Comparison of ENCODE assay signal across 26 mouse cellular contexts in the genomic region with DNA sequence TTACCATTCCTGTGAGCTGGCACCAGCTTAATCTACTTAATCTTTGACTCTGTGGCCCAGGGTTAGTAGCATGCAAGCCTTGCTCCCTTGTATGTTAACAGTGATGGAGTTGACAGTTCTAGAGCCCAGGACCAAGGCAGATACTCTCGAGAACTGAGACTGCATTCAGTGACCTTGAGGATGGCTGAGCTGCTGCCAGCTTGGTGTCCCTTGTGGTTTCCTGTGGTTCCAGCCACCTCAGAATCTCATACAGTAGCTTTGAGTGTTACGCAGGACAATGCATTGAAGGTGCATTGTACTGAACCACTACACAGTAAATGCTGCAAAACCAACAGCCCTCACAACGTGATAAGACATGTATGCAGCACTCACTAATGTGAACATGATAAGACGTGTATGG.
DNase-seq lines count a peak whose midpoint lies in the region; ATAC-seq and TF ChIP-seq lines count a peak whose summit lies in the region.
"Had no signal": no experiment of that assay in that cellular context is flagged by ENCODE, and none has a peak within 500 bp of the region (broad histone marks: within the 10 kb centered on the region; RNA-seq: fewer than 3 reads in every experiment).

No protein-coding gene starts in this region.

- H3K36me3 ChIP-seq in heart, embryonic 12.5 days: no peaks in the 10 kb centered on the region
- H3K36me3 ChIP-seq in heart, adult 2 months (ENCODE audit: control insufficient read depth, insufficient read depth, low read length): no peaks in the 10 kb centered on the region
- no peaks in the 10 kb centered on the region for H3K36me3 ChIP-seq in heart, embryonic 16.5 days (ENCODE audit: control insufficient read depth, insufficient read depth)
- H3K36me3 ChIP-seq in hindbrain, embryonic 13.5 days: no peaks in the 10 kb centered on the region
- H3K36me3 ChIP-seq: forebrain, embryonic 10.5 days; G1E; hindbrain, embryonic 12.5 days; intestine, embryonic 15.5 days had no signal

- no peak for TF ChIP-seq POLR2A in heart, adult 2 months (IDR thresholded peaks at IDR 0.05; ENCODE audit: insufficient read depth, low read depth, low read length)
- TF ChIP-seq POLR2A in cerebellum, adult 2 months (IDR thresholded peaks at IDR 0.05; ENCODE audit: borderline replicate concordance, insufficient read depth, low read length): no peak

- DNase-seq in heart, adult 2 months: no peak
- no peak for DNase-seq in heart, postnatal 10 days
- peak; percentile 90 for DNase-seq in 416B (ENCODE audit: low read depth)
- DNase-seq in cerebellum, adult 2 months: no peak
- DNase-seq: adrenal gland, adult 2 months; adrenal gland, postnatal 14 days; cerebellum, adult 11 months; cerebellum, adult 8-10 months; cerebellum, postnatal 10 days; cerebellum, postnatal 36 days; gastrocnemius, postnatal 10 days; gastrocnemius, postnatal 36 days; heart, postnatal 14 days; kidney, adult 11 months had no signal

- no peak overlapping the region for H3K4me2 ChIP-seq in heart, embryonic 12.5 days
- H3K4me2 ChIP-seq in heart, embryonic 16.5 days (ENCODE audit: low read depth, low read length): no peak overlapping the region
- H3K4me2 ChIP-seq in hindbrain, embryonic 13.5 days: no peak overlapping the region
- H3K4me2 ChIP-seq: forebrain, embryonic 13.5 days; hindbrain, embryonic 12.5 days; intestine, embryonic 15.5 days had no signal

- no peak overlapping the region for H3K4me3 ChIP-seq in heart, embryonic 12.5 days
- no peak overlapping the region for H3K4me3 ChIP-seq in heart, adult 2 months
- no peak overlapping the region for H3K4me3 ChIP-seq in heart, embryonic 16.5 days (ENCODE audit: low read length)
- H3K4me3 ChIP-seq in hindbrain, embryonic 13.5 days: no peak overlapping the region
- H3K4me3 ChIP-seq in cerebellum, adult 2 months (replicated peaks; ENCODE audit: insufficient read depth, low read depth, low read length): no peak overlapping the region
- H3K4me3 ChIP-seq: forebrain, embryonic 10.5 days; forebrain, embryonic 13.5 days; hindbrain, embryonic 12.5 days; intestine, embryonic 15.5 days had no signal

- no peak for TF ChIP-seq CTCF in heart, adult 2 months (IDR thresholded peaks at IDR 0.05)
- TF ChIP-seq CTCF in cerebellum, adult 2 months (IDR thresholded peaks at IDR 0.05; ENCODE audit: borderline replicate concordance, insufficient read depth, low read depth, low read length): no peak

- no peaks in the 10 kb centered on the region for H3K9me3 ChIP-seq in heart, embryonic 12.5 days (replicated peaks)
- H3K9me3 ChIP-seq in heart, embryonic 16.5 days (replicated peaks; ENCODE audit: control insufficient read depth, low read length): no peaks in the 10 kb centered on the region
- no peaks in the 10 kb centered on the region for H3K9me3 ChIP-seq in hindbrain, embryonic 13.5 days
- H3K9me3 ChIP-seq: forebrain, embryonic 13.5 days; hindbrain, embryonic 12.5 days; intestine, embryonic 15.5 days had no signal

- no peaks in the 10 kb centered on the region for H3K79me2 ChIP-seq in heart, adult 2 months (replicated peaks; ENCODE audit: control insufficient read depth, insufficient read depth, low read length)

- no peak overlapping the region for H3K9ac ChIP-seq in heart, embryonic 12.5 days
- no peak overlapping the region for H3K9ac ChIP-seq in heart, adult 2 months (ENCODE audit: low read depth, low read length)
- H3K9ac ChIP-seq in heart, embryonic 16.5 days (ENCODE audit: low read length): no peak overlapping the region
- H3K9ac ChIP-seq in hindbrain, embryonic 13.5 days: no peak overlapping the region
- H3K9ac ChIP-seq: forebrain, embryonic 13.5 days; hindbrain, embryonic 12.5 days; intestine, embryonic 15.5 days had no signal

- intact Hi-C loops in heart, adult 2 months (cut with DNase I): no loop called here
- intact Hi-C loops in heart, postnatal 10 days (cut with DNase I): no loop called here

- ATAC-seq in heart, embryonic 12.5 days (ENCODE audit: insufficient number of reproducible peaks, low FRiP score): no peak
- ATAC-seq in heart, embryonic 16.5 days (replicated peaks; ENCODE audit: extremely low read depth, insufficient read depth, low FRiP score): peak; percentile 52; the same call in 1 of the 2 replicates
- 0 out of 2 replicates have a peak, but pooled peaks have one; percentile 23 for ATAC-seq in megakaryocyte progenitor cell, adult 5-6 weeks (replicated peaks; ENCODE audit: poor library complexity)
- ATAC-seq in hindbrain, embryonic 13.5 days (ENCODE audit: low FRiP score): no peak
- ATAC-seq: forebrain, embryonic 13.5 days; forebrain, embryonic 16.5 days; hindbrain, embryonic 16.5 days; intestine, embryonic 15.5 days had no signal

- peaks cover 23% of the 10 kb centered on the region for H3K4me1 ChIP-seq in heart, embryonic 12.5 days (replicated peaks)
- no peaks in the 10 kb centered on the region for H3K4me1 ChIP-seq in heart, adult 2 months (ENCODE audit: control insufficient read depth, insufficient read depth, low read length)
- H3K4me1 ChIP-seq in heart, embryonic 16.5 days (ENCODE audit: control insufficient read depth, insufficient read depth, low read length): peaks cover 14% of the 10 kb centered on the region
- H3K4me1 ChIP-seq in hindbrain, embryonic 13.5 days (replicated peaks): peaks cover 5% of the 10 kb centered on the region; the same call in 1 of the 2 replicates
- peaks cover 3% of the 10 kb centered on the region for H3K4me1 ChIP-seq in cerebellum, adult 2 months (ENCODE audit: control insufficient read depth, insufficient read depth, low read length)
- H3K4me1 ChIP-seq: forebrain, embryonic 13.5 days; hindbrain, embryonic 12.5 days had no signal

- H3K27me3 ChIP-seq in heart, embryonic 12.5 days (replicated peaks): no peaks in the 10 kb centered on the region
- H3K27me3 ChIP-seq in heart, adult 2 months (ENCODE audit: control insufficient read depth, insufficient read depth, low read length): no peaks in the 10 kb centered on the region
- H3K27me3 ChIP-seq in heart, embryonic 16.5 days (ENCODE audit: control insufficient read depth, insufficient read depth, low read length): no peaks in the 10 kb centered on the region
- H3K27me3 ChIP-seq in hindbrain, embryonic 13.5 days: no peaks in the 10 kb centered on the region
- H3K27me3 ChIP-seq in cerebellum, adult 2 months (ENCODE audit: control insufficient read depth, insufficient read depth, low read length): no peaks in the 10 kb centered on the region
- H3K27me3 ChIP-seq: CH12.LX; forebrain, embryonic 13.5 days; hindbrain, embryonic 12.5 days; intestine, embryonic 15.5 days had no signal

- WGBS in heart, embryonic 12.5 days: 30% methylated on average over 4 of the region's 4 CpGs
- 48% methylated on average over 4 of the region's 4 CpGs for WGBS in heart, adult 2 months
- WGBS in heart, embryonic 16.5 days: 26% methylated on average over 4 of the region's 4 CpGs
- WGBS in hindbrain, embryonic 13.5 days: 83% methylated on average over 4 of the region's 4 CpGs
- WGBS in cerebellum, adult 2 months: 72% methylated on average over 4 of the region's 4 CpGs

- no peak for TF ChIP-seq EP300 in heart, adult 2 months (IDR thresholded peaks at IDR 0.05; ENCODE audit: insufficient read depth, low read depth, low read length)

- peak overlapping the region; percentile 7; the same call in 1 of the 2 replicates for H3K27ac ChIP-seq in heart, embryonic 12.5 days (ENCODE audit: poor library complexity, severe bottlenecking)
- no peak overlapping the region for H3K27ac ChIP-seq in heart, adult 2 months
- peak overlapping the region; percentile 17; the same call in 1 of the 2 replicates for H3K27ac ChIP-seq in heart, embryonic 16.5 days (ENCODE audit: low read length)
- no peak overlapping the region for H3K27ac ChIP-seq in hindbrain, embryonic 13.5 days
- no peak overlapping the region for H3K27ac ChIP-seq in cerebellum, adult 2 months (ENCODE audit: insufficient read depth, low read length)
- H3K27ac ChIP-seq: forebrain, embryonic 10.5 days; forebrain, embryonic 13.5 days; hindbrain, embryonic 12.5 days; intestine, embryonic 15.5 days had no signal

Comparison
In these comparisons a context has a peak if more than half of its experiments do, and no peak if none do; other contexts are left out.
1. ATAC-seq: peak in heart, embryonic 16.5 days (single experiment) and megakaryocyte progenitor cell, adult 5-6 weeks (single experiment); none in heart, embryonic 12.5 days (single experiment) and hindbrain, embryonic 13.5 days (single experiment).
2. H3K27ac ChIP-seq: peak in heart, embryonic 12.5 days (single experiment) and heart, embryonic 16.5 days (single experiment); none in heart, adult 2 months (single experiment), hindbrain, embryonic 13.5 days (single experiment) and cerebellum, adult 2 months (single experiment).